Mouse (Mus musculus) heart, postnatal 10 days (tissue): ENCODE measurements at regions not wholly inside any gene's neighbourhood (a gene's known extent, or its start where the extent isn't known, plus 50 kb on each side); places are given as distances from the start of the nearest gene placed in this dataset.

Source experiments
- DNase-seq, 2 experiments: peaks; one replicate each; pipeline ENCODE4 v3.0.0; 2021
- intact Hi-C: fragments of 180-260 bp; cut with DNase I; formaldehyde crosslinking; loops from one replicate; pipeline ENCODE4 v1.15.1; 2025

DNA sequence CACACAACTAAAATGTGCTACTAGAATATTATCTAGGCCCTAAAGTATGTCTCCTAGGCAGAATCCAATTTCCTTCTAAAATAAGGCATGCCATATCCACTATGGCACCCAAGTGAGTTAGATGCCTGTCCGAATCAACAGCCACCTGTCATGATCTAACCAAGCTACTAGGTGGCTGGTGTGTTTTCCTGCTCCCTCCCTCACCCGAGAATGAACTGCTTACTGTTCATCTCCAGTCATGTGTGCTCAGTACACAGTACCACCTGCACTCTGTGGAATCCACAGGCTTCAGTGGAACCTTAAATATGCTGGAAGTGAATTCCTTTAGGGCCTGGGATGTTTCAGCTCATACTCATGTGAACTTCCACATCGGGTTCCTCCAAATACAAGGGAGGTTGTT, 121.2 kb upstream of the Zfand5 start:
- intact Hi-C loops = no loop called here
- DNase-seq = no peak

DNA sequence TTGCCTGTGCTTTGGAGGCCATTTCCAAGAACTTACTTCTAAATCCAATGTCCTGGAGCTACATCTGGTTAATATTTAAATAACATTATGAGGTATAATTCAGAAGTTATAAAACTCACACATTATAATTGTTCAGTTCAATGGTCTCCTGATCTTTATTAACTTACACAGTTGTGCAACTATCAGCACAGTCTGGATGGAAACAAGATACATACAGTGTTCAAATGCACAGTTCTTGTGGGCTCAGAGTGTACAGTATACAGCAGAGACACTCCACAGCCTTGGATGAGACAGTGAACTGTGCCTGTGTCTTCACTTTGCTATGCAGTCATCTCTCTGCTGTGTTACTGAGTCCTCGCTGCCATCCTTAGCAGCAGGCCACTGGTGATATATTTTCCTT, 121.8 kb upstream of the Zfand5 start:
- intact Hi-C loops = no loop called here
- DNase-seq = no peak

DNA sequence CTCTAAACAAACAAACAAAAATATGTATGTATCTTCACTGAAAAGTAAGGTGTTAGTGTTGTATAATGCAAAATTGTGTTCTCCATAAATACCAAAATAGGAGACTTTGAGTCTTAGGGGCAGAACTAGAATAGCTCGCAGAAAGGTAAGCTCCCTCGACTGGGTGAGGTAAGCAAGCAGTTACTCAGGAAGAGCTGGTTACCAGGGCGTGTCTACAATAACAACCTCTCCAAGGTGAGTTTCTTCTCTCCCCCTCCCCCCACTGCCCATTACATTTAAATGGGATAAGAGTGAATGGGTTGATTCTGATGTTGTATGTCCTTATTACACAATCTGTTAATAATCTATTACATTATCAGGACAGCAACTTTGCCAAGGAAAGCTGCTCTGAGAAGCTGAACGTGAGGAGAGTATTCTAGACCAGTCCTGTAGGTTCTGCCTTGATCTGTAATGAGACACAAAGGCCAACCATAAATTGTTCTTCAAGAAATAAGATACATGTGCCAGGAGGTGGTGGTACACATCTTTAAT, 125.2 kb upstream of the Zfand5 start:
- intact Hi-C loops = no loop called here
- no peak for DNase-seq

DNA sequence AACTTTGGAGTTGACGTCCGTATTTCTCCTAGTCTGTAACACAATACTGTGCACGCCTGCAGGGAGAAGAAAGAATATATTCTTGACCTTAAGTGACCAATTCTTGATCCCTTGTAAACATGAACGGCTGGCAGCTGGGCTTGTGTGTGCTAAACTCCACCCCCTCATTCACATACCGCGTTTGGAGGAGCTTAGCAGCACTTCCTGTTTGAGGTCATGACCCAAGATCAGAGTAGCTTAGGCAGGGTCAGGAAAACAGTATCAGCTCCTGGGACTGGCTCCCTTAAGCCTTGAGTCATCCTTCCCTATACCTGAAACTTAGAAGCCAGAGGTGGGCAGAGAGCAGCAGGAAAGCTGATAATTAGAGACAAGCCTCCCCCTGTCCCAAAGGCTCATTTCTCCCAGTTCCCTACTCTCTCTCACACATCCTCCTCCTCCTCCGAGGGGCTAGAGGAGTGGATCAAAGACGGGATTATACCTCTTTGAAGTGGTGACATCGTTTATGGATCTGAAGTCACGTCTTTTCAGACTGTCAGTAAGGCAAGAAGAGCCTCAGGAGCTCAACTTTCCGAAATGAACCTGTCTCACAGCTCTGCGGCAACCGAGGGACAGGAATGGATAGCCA, 127.3 kb upstream of the Zfand5 start:
- intact Hi-C loops = no loop called here
- DNase-seq = peak; percentile 22 to 38

DNA sequence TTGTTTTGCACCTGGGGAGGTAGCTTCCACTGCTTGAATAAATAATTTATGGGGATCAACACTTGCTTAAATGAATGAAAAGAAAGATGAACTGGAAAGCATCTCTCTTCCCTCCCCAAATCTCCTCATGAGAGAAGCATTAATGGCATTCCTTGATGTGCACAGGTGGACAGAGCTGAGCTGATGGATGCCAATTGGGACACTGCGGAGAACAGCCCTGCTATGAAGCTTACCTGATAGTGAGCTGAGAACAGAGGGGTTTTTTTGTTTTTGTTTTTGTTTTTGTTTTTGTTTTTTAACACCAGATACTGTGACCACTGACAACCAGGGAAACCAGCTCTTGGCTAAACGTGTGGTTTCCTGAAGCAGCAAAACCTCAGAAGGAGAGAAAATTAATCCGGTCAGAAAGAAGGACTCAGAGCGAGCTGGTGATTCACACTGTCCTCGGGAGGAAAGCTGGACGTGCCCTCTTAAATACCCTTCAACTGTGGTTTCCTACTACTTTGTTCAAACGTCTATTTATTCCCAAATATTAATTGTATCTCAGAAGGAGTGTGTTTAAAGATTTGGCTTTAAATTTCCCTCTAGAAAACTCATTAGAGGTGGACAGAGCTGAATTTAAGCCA, 128.0 kb upstream of the Zfand5 start:
- no peak for DNase-seq
- intact Hi-C loops = no loop called here

DNA sequence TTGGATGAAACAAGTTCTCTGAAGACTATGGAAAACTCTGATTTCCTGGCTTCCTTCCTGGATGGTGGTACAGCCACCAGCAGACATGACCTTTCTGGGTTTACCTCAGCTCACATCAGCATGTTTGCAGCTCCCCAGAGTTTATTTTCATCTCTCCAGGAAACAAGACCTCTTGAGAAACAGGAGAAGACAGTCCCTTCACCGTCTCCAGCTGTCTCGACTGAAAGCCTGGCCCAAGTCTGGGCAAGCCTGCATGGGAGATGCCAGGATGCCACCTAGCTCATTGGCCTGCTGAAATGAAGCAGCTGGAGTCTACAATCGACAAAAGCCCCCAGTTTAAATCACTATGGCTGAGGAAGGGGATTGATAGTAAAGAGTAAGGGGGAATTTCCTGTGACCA, 131.6 kb upstream of the Zfand5 start:
- intact Hi-C loops = no loop called here
- no peak for DNase-seq

DNA sequence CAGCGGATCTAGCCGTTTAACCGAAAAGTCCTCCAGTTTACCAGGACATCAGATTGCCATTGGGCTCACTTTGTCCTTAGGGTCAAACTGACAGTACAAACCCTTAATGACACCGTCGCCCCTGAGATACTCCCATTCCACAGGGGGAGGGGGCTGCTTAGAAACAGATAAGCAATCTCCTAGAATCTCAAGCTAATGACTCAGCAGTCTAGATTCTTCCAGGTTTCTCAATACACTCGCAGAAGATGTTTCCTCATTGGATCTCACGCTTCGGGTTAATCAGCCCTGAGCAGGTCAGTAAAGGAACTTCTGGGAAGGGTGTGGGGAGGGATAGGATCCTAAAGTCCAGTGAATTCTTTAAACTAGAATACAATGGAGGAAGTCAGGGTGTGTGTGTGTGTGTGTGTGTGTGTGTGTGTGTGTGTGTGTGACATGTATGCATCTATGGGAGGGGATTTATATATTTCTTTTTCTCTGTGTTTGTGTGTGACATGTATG, 133.0 kb upstream of the Zfand5 start:
- intact Hi-C loops = no loop called here
- no peak for DNase-seq

DNA sequence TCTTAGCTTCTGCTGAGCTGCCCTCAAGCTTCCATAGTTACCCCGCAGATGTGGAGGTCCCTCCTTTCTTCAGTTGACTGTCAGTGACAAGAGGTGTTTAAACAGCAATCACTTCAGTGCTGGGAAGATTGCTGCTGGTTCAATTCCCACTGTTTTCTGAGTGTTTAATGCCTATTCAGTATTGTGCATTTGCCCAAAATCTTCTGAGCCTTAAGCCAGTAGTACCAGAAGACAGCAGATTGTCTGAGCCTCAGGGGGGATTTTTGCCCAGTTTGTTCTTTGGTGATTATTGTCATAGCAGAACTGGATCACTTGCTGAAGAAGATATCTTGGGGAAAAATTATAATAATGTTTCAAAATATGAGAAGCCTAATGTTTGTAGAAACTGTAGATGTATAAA, 135.3 kb upstream of the Zfand5 start:
- intact Hi-C loops = no loop called here
- no peak for DNase-seq

DNA sequence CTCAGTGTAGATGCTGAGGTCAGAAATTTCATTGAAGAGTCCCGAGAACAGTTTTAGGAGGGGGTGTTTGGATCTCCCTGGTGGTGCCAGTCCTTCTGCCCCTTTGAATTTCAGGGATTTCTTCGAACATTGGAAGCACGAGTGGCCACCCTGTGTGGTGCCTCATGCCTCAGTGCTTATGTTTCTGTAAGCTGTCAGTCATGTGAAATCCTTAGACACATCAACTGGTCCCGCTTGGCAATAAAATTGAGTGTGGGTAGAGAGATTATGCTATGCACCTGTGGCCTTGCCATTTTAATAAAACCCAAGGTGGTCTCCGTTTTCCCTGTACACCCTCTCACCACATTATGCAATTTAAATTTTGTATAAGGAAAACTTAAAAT, 136.1 kb upstream of the Zfand5 start:
- DNase-seq = no peak
- intact Hi-C loops = no loop called here

DNA sequence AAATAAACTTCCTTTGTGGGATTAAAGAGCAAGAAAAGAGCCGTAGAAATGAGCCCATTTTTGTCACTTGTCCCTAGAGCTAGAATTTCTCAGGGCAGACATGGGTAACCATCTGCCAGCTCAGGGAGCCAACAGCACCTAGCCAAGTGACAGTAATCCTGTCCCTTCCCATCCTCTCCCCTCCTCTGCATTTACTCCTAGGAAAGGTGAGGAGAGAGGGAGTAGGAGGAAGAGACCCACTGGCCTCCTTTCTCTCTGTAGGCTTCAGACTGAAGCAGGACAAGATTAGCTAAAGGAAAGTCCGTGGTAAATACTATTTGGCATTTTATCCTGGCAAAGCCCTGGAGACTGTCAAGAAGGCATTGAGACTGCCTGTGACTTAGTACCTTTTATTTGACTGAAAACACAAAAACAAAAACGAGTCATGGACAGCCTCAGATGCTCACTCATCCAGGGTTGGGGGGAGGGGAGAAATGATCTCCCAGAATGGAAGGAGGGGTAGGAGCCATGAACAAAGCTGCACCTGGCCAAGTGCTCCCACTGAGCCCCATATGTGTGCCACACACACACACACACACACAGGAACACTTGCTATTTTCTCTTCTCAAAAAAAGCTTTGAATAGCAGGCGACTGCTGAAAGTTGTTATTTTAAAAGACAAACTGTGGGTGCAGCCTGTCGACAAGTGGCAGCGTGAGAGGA, 136.6 kb upstream of the Zfand5 start:
- DNase-seq = no peak
- intact Hi-C loops = no loop called here

DNA sequence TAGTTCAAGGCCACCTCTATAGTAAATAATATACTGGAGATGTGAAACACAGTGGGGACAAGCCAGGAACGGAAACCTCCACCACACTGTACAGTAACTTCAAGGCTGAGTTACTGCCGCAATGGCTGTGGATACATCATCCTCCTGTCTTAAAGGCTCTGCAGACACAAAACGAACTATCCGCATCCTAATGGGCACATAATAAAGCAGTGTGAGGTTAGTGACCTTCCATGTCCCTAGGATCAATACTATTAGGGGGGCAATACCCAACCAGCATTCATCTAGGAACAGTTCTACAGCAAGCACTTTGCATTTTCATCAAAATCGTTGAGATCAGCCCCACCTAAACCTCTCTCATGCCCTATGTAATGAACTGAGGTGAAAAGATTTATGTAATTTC, 142.4 kb upstream of the Zfand5 start:
- intact Hi-C loops = no loop called here
- DNase-seq = no peak

DNA sequence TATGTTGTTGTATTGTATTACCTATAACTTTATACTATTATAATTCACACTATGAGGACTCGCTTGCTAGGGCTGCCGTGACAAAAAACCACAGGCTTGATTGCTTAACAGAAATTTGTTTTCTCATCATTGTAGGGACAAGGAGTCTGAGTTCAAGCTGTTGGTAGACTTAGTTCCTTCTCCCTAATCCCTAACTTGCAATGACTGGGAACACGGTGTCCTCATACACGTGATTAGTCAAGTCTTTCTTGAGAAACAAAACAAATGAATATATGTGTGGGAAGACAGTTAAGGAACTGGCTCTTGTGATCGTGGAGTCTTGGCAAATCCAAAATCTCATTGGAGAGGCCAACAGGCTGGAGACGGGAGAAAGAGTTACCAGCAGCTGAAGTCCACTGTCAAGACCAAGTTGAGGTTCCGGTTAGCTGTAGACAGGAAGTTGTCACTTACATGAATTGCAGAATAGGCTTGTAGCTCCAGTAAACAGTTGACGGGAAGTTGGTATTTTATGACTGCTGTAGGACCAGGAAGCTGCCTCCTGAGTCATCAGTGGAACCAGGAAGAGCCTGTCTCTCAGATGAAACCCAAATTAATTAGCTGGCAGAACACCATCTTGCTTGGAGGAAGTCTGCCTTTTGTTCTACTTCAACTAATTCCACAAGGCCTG, 144.9 kb upstream of the Zfand5 start:
- intact Hi-C loops = loop anchor here (2.0 kb wide), 1 partner anchor 48 kb away; no protein-coding TSS in a partner anchor
- peak; percentile 15 to 19 for DNase-seq

DNA sequence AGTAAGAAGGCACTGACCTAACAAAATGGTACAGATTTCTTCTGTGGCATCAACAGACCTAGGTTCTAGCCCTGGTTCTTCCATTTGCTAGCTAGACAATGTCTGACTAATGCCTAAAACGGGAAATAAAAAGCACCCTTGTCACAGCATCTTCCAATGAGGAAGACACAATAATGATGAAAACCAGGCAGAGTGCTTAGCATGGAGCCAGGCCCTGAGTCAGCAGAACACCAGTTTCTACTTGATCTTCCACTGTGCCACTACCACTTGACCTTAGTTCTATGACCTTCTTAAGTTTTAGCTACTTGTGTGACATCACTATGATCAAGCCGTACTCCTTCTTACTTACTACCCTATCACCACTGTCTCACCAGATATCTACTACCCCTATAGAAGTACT, 145.4 kb upstream of the Zfand5 start:
- no peak for DNase-seq
- intact Hi-C loops = loop anchor here (2.0 kb wide), 1 partner anchor 48 kb away; no protein-coding TSS in a partner anchor

DNA sequence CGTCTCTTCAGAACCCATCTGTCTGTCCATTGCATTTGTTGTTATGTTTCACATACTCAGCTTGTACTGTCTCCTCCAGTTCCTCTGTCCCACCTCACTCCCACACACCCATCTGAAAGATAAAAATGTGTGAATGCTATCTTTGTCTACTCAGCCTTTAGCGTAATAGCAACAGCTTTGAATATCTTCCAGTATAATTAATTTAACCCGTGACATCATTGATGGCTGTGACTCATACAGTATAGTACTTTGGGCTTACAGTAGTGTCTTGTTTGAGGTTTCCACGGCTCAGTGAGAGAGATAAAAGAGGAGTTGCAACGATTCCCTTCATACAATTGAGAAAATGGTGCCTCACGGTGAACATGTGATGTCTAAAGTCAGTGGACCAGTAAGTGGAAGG, 152.6 kb upstream of the Zfand5 start:
- intact Hi-C loops = no loop called here

DNA sequence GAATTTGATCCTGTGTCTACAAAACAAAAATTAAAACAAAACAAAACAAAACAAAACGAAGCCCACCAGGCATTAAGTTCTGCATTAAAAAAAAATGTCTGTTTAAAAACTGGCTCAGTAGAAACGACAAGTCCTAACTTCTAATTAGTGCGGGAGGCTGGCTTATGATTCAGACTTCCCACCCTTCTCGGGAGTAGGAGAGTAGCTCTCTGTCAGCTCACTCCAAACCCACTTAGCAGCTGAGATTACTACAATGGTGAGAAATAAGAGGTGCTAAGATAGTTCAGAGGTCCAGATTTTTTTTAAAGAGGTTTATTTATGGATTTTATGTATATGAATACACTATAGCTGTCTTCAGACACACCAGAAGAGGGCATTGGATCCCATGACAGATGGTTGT, 153.3 kb upstream of the Zfand5 start:
- intact Hi-C loops = no loop called here
- DNase-seq = no peak

More for the DNA sequence above, 152.6 kb upstream of the Zfand5 start:
- DNase-seq = no peak

DNA sequence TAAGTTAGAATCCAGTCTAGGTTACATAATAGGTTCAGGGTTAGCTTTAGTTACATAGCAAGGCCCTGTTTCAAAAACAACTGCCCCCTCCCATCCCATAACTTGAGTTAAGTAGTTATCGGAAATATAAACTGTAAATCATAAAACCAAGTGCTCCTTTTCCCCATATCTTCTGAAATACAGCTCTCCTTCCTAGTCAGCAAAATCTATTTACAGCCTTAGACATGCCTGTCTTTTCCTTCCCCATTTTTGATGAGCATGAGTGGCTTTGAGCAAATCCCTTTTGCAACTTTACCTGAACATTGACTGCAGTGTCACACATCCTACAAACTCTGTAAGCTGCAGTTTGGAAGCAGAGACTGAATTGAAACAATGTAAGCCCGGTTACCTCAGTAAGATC, 156.4 kb upstream of the Zfand5 start:
- no peak for DNase-seq
- intact Hi-C loops = no loop called here

DNA sequence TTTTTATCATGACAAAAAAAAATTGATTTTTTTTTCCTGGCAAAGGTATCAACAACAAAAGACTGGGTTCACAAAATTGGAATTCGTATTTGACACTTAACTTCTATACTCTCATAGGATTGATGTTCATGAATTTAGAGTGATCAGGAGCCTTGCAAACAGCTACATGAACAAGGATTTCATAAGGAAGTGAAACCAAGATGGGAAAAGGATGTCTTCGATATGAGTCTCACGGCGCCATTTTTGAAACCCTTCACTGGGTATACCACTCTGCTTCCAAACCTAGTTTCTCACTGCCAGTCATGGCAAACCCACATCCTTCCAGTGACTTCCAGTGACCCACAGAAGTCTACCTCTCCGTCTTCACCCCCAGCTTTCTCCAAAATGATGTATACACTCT, 157.8 kb upstream of the Tmc1 start:
- DNase-seq = no peak
- intact Hi-C loops = no loop called here

DNA sequence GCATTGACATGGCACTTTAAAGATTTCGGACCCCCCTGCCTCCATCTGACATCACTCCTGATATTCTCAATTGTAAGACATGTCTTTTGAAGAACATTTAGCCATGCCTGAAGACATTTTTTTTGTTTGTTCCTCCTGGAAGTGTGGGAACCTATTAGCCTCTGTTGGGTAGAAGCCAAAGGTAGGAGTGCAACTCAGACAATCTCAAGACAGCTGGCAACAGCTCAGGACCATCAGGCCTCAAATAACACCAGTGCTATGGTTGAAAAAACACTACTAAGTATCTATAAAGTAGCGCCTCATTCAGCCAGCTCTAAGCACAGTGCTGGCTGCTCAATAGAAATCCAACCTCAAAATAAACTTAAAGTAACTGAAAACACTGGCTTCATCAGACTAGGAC, 154.3 kb upstream of the Tmc1 start:
- intact Hi-C loops = loop anchor here (5.0 kb wide), 1 partner anchor 164 kb away; the partner anchor contains the start of gene Zfand5
- no peak for DNase-seq

DNA sequence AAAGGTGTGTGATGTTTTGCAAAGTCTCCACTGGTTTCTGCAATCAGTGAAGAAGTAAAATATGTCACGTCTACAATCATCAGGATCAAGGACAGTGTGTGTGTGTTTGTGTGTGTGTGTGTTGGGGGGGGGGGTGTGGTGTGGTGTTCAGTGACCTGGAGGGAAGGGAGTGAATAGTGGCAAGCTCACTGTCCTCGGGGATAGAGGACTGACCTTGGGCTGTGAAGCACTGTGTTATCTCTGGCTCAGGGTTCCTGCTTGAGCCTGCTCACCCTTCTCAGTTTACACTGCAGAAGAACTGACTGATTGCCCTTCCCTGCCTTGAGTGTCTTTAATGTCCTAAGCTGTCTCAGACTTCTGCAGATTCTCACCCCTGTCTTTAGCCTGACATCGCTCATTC, 153.7 kb upstream of the Tmc1 start:
- intact Hi-C loops = loop anchor here (5.0 kb wide), 1 partner anchor 165 kb away; the partner anchor contains the start of gene Zfand5
- DNase-seq = no peak

DNA sequence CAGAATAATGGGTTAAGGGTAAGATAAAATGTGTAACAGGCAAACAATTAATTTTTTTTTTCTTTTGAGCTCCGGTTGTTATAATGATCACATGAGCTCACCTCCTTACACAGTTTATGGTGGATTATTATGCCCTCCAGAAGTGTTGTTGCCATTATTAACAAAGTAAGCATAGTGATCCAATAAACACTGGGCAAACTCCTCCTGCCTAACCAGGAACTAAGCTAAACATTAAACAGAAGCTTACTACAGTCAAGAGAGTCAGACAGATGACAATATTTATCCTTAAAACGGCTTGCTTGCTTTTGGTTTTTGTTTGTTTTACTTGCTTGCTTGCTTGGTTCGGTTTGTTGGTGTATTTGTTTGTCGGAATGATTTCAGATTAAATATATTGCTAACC, 153.3 kb upstream of the Tmc1 start:
- intact Hi-C loops = loop anchor here (5.0 kb wide), 1 partner anchor 165 kb away; the partner anchor contains the start of gene Zfand5
- DNase-seq = no peak

DNA sequence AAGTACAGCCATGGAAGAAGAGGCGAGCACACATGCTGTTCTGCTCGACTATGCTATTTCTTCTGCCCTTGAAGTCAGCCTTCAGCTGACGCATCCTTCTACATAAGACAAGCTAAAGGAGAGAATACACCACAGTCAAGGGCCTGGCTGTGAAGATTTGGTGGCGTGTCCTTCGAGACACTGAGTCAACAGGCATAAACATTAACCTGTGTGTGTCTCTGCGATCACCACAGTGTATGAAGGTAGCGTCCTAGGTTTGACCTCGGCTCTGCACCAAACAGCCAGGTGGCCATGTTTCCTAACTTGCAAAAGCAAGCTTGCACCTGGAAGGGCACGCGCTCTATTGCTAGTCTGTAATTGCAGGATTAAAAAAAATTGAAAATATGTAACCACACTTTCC, 152.8 kb upstream of the Tmc1 start:
- no peak for DNase-seq
- intact Hi-C loops = loop anchor here (5.0 kb wide), 1 partner anchor 166 kb away; the partner anchor contains the start of gene Zfand5
